Comparison of ENCODE assay signal across 12 mouse cellular contexts in genomic region chr6:47259626-47260114, GRCm38 (mm10).
DNase-seq lines count a peak whose midpoint lies in the region; ATAC-seq and TF ChIP-seq lines count a peak whose summit lies in the region.
"Had no signal": no experiment of that assay in that cellular context is flagged by ENCODE, and none has a peak within 500 bp of the region (broad histone marks: within the 10 kb centered on the region; RNA-seq: fewer than 3 reads in every experiment).

No protein-coding gene starts in this region.

- TF ChIP-seq POLR2A in limb, embryonic 14.5 days (IDR thresholded peaks at IDR 0.05; ENCODE audit: borderline replicate concordance, extremely low read depth, insufficient read depth, insufficient read length), result no peak

- 4% methylated on average over 3 of the region's 3 CpGs for WGBS in limb, embryonic 14.5 days

- no peak overlapping the region for H3K27ac ChIP-seq in limb, embryonic 14.5 days (replicated peaks; ENCODE audit: low read depth, low read length)
- H3K27ac ChIP-seq: gastrocnemius, adult 2 months; lung, embryonic 15.5 days had no signal

- H3K9ac ChIP-seq in limb, embryonic 14.5 days (ENCODE audit: low read depth, low read length, severe bottlenecking), result no peak overlapping the region
- H3K9ac ChIP-seq: lung, embryonic 15.5 days had no signal

- H3K4me2 ChIP-seq in limb, embryonic 14.5 days (replicated peaks; ENCODE audit: low read depth, low read length, severe bottlenecking), result no peak overlapping the region
- H3K4me2 ChIP-seq: lung, embryonic 15.5 days had no signal

- no peak for DNase-seq in frontal cortex, postnatal 14 days (ENCODE audit: low spot score in 2 of 2)
- peak; percentile 48 for DNase-seq in retina, embryonic 14.5 days (ENCODE audit: low spot score)
- DNase-seq in retina, postnatal 1 day, result no peak
- no peak for DNase-seq in limb, embryonic 14.5 days (ENCODE audit: low spot score)
- DNase-seq in right cerebral cortex, postnatal 36 days (ENCODE audit: low spot score in 2 of 2), result no peak
- no peak for DNase-seq in spleen, adult 12 weeks (ENCODE audit: low spot score)
- DNase-seq in cerebellum, adult 9-11 months, result no peak
- DNase-seq: cerebellum, adult 8-10 months; gastrocnemius, adult 2 months; kidney, adult 18-20 months had no signal

- H3K4me3 ChIP-seq in limb, embryonic 14.5 days (replicated peaks; ENCODE audit: low read length), result no peak overlapping the region
- H3K4me3 ChIP-seq: gastrocnemius, adult 2 months; lung, embryonic 15.5 days had no signal

- H3K9me3 ChIP-seq in limb, embryonic 14.5 days (ENCODE audit: control insufficient read depth, low read length), result no peaks in the 10 kb centered on the region
- H3K9me3 ChIP-seq: lung, embryonic 15.5 days had no signal

- no peaks in the 10 kb centered on the region for H3K27me3 ChIP-seq in limb, embryonic 14.5 days (ENCODE audit: control insufficient read depth, insufficient read depth, low read length)
- H3K27me3 ChIP-seq: lung, embryonic 15.5 days had no signal

- no peaks in the 10 kb centered on the region for H3K36me3 ChIP-seq in limb, embryonic 14.5 days (ENCODE audit: control insufficient read depth, insufficient read depth, low read length)
- H3K36me3 ChIP-seq: lung, embryonic 15.5 days had no signal

- peaks cover 18% of the 10 kb centered on the region for H3K4me1 ChIP-seq in limb, embryonic 14.5 days (ENCODE audit: control insufficient read depth, insufficient read depth, low read length)
- H3K4me1 ChIP-seq: lung, embryonic 15.5 days had no signal

- peak; percentile 62 for ATAC-seq in frontal cortex, adult (ENCODE audit: low TSS enrichment)
- peak; percentile 68 for ATAC-seq in limb, embryonic 14.5 days (ENCODE audit: low FRiP score, low read depth)
